Mouse (Mus musculus) adrenal gland, postnatal 10 days (tissue): ENCODE measurements around the gene Ing4. TPM values are rescaled to one million over a fixed set of nuclear protein-coding genes. Genes with fewer than 3 reads are reported as not detected.

Experiments
- DNase-seq: peaks from one replicate; pipeline ENCODE4 v3.0.0; 2021; ENCODE audit warnings: mixed read lengths
- microRNA-seq: library from miRNA; unstranded; fragments of <30 nt; microRNA quantifications from one replicate; pipeline ENCODE4 v1.2.0, GENCODE M21; 2021
- total RNA-seq, 2 experiments: library from RNA; stranded (reverse); gene quantifications; 2 replicates each; pipeline ENCODE4 v1.2.3; 2021

Ing4 gene
- total RNA-seq, 2 experiments from 2014 or later, result 72.5 to 83.1 TPM

GRCm38 (mm10) chr6:125092372-125092771 is 52.8 kb downstream of the Ing4 start:
- DNase-seq, result no peak

- no peak for DNase-seq
Observed at GRCm38 (mm10) chr6:125094843-125095242, 55.3 kb downstream of the Ing4 start.

GRCm38 (mm10) chr6:125095391-125096278 is 56.1 kb downstream of the Ing4 start, which contains the start of gene Chd4:
Gene Chd4 (plus strand): TSS chr6:125095981.
- DNase-seq, result peak; percentile 98

- DNase-seq, result no peak
Observed at GRCm38 (mm10) chr6:125096279-125096596, 56.7 kb downstream of the Ing4 start.

- DNase-seq, result peak; percentile 82
Observed at GRCm38 (mm10) chr6:125096597-125097345, 57.2 kb downstream of the Ing4 start.

GRCm38 (mm10) chr6:125097346-125097689 is 57.8 kb downstream of the Ing4 start:
- no peak for DNase-seq

- no peak for DNase-seq
Observed at GRCm38 (mm10) chr6:125097951-125098350, 58.4 kb downstream of the Ing4 start.

GRCm38 (mm10) chr6:125098513-125098912 is 59.0 kb downstream of the Ing4 start:
- peak; percentile 37 for DNase-seq

Small RNA genes within 50 kb of the gene (microRNA-seq; reads per million reads assigned to microRNA genes)
- 1.8 reads per million for gene Mir7045

Other genes with a start within 250 kb of the Ing4 start
- 10 to 100 TPM; 11.7 to 15.2 TPM for gene Spsb2, start 231.1 kb upstream of the Ing4 start, total RNA-seq
- 100 to 1,000 TPM; 504 to 601 TPM for gene Tpi1, start 225.5 kb upstream of the Ing4 start, total RNA-seq
- gene Usp5, start 210.3 kb upstream of the Ing4 start, total RNA-seq, result 100 to 1,000 TPM in 1 of 2 experiments, 10 to 100 TPM in 1; 89.2 to 111 TPM
- gene Cdca3, start 210.2 kb upstream of the Ing4 start, total RNA-seq, result 10 to 100 TPM; 26.3 to 28.8 TPM
- gene Gnb3, start 199.5 kb upstream of the Ing4 start, total RNA-seq, result 1 to 10 TPM; 7.5 to 9.7 TPM
- 10 to 100 TPM; 26.6 to 29.6 TPM for gene P3h3, start 182.0 kb upstream of the Ing4 start, total RNA-seq
- gene Gpr162, start 175.8 kb upstream of the Ing4 start, total RNA-seq, result 1 to 10 TPM; 3.5 to 5.2 TPM
- gene Cd4, start 151.5 kb upstream of the Ing4 start, total RNA-seq, result 1 to 10 TPM; 3.8 to 4.0 TPM
- gene Lag3, start 128.1 kb upstream of the Ing4 start, total RNA-seq, result 1 to 10 TPM; 1.4 to 1.8 TPM
- gene Ptms, start 119.7 kb upstream of the Ing4 start, total RNA-seq, result 100 to 1,000 TPM; 824 to 887 TPM
- 100 to 1,000 TPM; 271 to 288 TPM for gene Mlf2, start 108.4 kb upstream of the Ing4 start, total RNA-seq
- 100 to 1,000 TPM; 122 to 129 TPM for gene Cops7a, start 74.2 kb upstream of the Ing4 start, total RNA-seq
- gene Pianp, start 43.1 kb upstream of the Ing4 start, total RNA-seq, result 1 to 10 TPM; 3.8 to 5.6 TPM
- 10 to 100 TPM; 43.3 to 52.6 TPM for gene Zfp384, start 30.6 kb upstream of the Ing4 start, total RNA-seq
- gene Acrbp, start 9.9 kb downstream of the Ing4 start, total RNA-seq, result 1 to 10 TPM; 4.6 to 7.5 TPM
- 1 to 10 TPM in 1 of 2 experiments, under 1 TPM in 1; 0.90 to 1.4 TPM for gene Lpar5, start 28.2 kb downstream of the Ing4 start, total RNA-seq
- gene Chd4, start 56.2 kb downstream of the Ing4 start, total RNA-seq, result 100 to 1,000 TPM; 156 to 198 TPM
- gene Nop2, start 92.1 kb downstream of the Ing4 start, total RNA-seq, result 10 to 100 TPM; 36.7 to 42.2 TPM
- 10 to 100 TPM; 16.7 to 30.1 TPM for gene Iffo1, start 105.5 kb downstream of the Ing4 start, total RNA-seq
- 1,000 to 10,000 TPM; 1,844 to 1,863 TPM for gene Gapdh, start 126.7 kb downstream of the Ing4 start, total RNA-seq
- gene Ncapd2, start 151.9 kb downstream of the Ing4 start, total RNA-seq, result 10 to 100 TPM; 46.9 to 62.7 TPM
- 100 to 1,000 TPM; 250 to 274 TPM for gene Mrpl51, start 152.0 kb downstream of the Ing4 start, total RNA-seq
- gene Vamp1, start 175.8 kb downstream of the Ing4 start, total RNA-seq, result 10 to 100 TPM; 16.4 to 32.8 TPM
- 10 to 100 TPM; 13.0 to 13.4 TPM for gene Tapbpl, start 192.1 kb downstream of the Ing4 start, total RNA-seq
- 1 to 10 TPM; 1.9 to 2.2 TPM for gene Cd27, start 197.2 kb downstream of the Ing4 start, total RNA-seq
- gene Tuba3a, start 246.3 kb downstream of the Ing4 start, total RNA-seq, result not detected